Mouse (Mus musculus) liver, embryonic 14.5 days (tissue): ENCODE measurements around the gene Ptprn2.

Experiments
- CTCF ChIP-seq: IDR thresholded peaks from 2 replicates; pipeline ENCODE4 v1.5.1; 2016; ENCODE audit warnings: antibody characterized with exemption, low read depth, control low read depth
- EP300 ChIP-seq: IDR thresholded peaks from 2 replicates; pipeline ENCODE4 v1.6.1; 2016; ENCODE audit warnings: antibody characterized with exemption, low read depth

DNA sequence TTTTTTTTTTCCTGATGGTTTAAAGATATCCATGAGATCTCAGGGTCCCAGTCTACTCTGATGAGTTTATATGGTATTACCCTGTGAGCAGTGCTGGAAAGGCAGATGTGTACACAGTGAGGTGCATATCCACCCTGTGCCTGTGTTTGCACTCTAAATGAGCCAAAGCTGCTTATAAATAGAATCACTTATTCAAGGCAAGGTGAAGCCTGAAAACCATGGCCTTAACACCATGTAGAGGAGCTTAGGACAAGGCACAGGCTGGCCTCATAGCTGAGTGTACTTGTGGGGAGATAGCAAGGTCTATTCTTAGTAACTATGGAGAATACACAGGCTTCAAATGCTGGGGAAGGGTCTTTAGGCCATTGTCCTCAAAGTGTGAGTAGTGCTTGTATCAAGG, 13.1 kb downstream of the Ptprn2 start:
- TF ChIP-seq CTCF, result no peak
- TF ChIP-seq EP300, result no peak
